9 mouse cellular contexts compared by ENCODE assay signal in genomic region chr1:75315456-75316365, GRCm38 (mm10). TPM values are rescaled to one million over a fixed set of nuclear protein-coding genes. Genes with fewer than 3 reads are reported as not detected.
DNase-seq lines count a peak whose midpoint lies in the region; ATAC-seq and TF ChIP-seq lines count a peak whose summit lies in the region.
"Had no signal": no experiment of that assay in that cellular context is flagged by ENCODE, and none has a peak within 500 bp of the region (broad histone marks: within the 10 kb centered on the region; RNA-seq: fewer than 3 reads in every experiment).

No protein-coding gene starts in this region.

- TF ChIP-seq CTCF in stomach, postnatal 0 days (IDR thresholded peaks at IDR 0.05; ENCODE audit: low read depth): no peak

- WGBS in forebrain, embryonic 13.5 days: 85% methylated on average over 29 of the region's 29 CpGs
- WGBS in limb, embryonic 15.5 days: 85% methylated on average over 29 of the region's 29 CpGs
- 81% methylated on average over 29 of the region's 29 CpGs for whole genome bisulfite sequencing in stomach, postnatal 0 days

- H3K4me2 ChIP-seq in forebrain, embryonic 13.5 days: peak overlapping the region; percentile 77
- peak overlapping the region; percentile 85 for H3K4me2 ChIP-seq in limb, embryonic 15.5 days
- peak overlapping the region; percentile 60 for H3K4me2 ChIP-seq in stomach, postnatal 0 days (replicated peaks; ENCODE audit: low read depth)

- peaks cover 9% of the 10 kb centered on the region for H3K4me1 ChIP-seq in forebrain, embryonic 13.5 days
- peaks cover 18% of the 10 kb centered on the region for H3K4me1 ChIP-seq in limb, embryonic 15.5 days
- H3K4me1 ChIP-seq in stomach, postnatal 0 days (replicated peaks; ENCODE audit: control insufficient read depth, insufficient read depth): no peaks in the 10 kb centered on the region

- H3K9me3 ChIP-seq in forebrain, embryonic 13.5 days (replicated peaks): no peaks in the 10 kb centered on the region
- no peaks in the 10 kb centered on the region for H3K9me3 ChIP-seq in limb, embryonic 15.5 days
- no peaks in the 10 kb centered on the region for H3K9me3 ChIP-seq in stomach, postnatal 0 days (ENCODE audit: control insufficient read depth, low read length)

- no peak for ATAC-seq in forebrain, embryonic 13.5 days
- no peak for ATAC-seq in limb, embryonic 15.5 days (ENCODE audit: insufficient number of reproducible peaks, low FRiP score, low TSS enrichment, low read depth)
- no peak for ATAC-seq in stomach, postnatal 0 days (ENCODE audit: low FRiP score, low TSS enrichment)

- peak overlapping the region; percentile 64 for H3K4me3 ChIP-seq in forebrain, embryonic 13.5 days
- H3K4me3 ChIP-seq in limb, embryonic 15.5 days: peak overlapping the region; percentile 80
- H3K4me3 ChIP-seq in stomach, postnatal 0 days (ENCODE audit: low read depth, low read length): peak overlapping the region; percentile 73

- H3K27me3 ChIP-seq in forebrain, embryonic 13.5 days: no peaks in the 10 kb centered on the region
- no peaks in the 10 kb centered on the region for H3K27me3 ChIP-seq in limb, embryonic 15.5 days
- no peaks in the 10 kb centered on the region for H3K27me3 ChIP-seq in stomach, postnatal 0 days (ENCODE audit: control insufficient read depth, insufficient read depth, low read length)

- TF ChIP-seq EP300 in stomach, postnatal 0 days (optimal IDR thresholded peaks at IDR 0.05): no peak

- peak overlapping the region; percentile 66 for H3K9ac ChIP-seq in forebrain, embryonic 13.5 days
- H3K9ac ChIP-seq in limb, embryonic 15.5 days: peak overlapping the region; percentile 67
- H3K9ac ChIP-seq in stomach, postnatal 0 days (ENCODE audit: low read length): peak overlapping the region; percentile 77

- no peak overlapping the region for H3K27ac ChIP-seq in forebrain, embryonic 13.5 days
- no peak overlapping the region for H3K27ac ChIP-seq in limb, embryonic 15.5 days
- 0 out of 2 replicates have a peak overlapping the region, but pooled peaks have one; percentile 95 for H3K27ac ChIP-seq in stomach, postnatal 0 days (replicated peaks)

- peak; percentile 74 for DNase-seq in cerebellum, adult 11-12 months
- DNase-seq in cerebellum, postnatal 4 days (ENCODE audit: low spot score in 2 of 2): no peak
- peak; percentile 28 for DNase-seq in CD4-positive helper T cell, adult 2 months (ENCODE audit: low read depth, low spot score)
- no peak for DNase-seq in stomach, postnatal 0 days (ENCODE audit: low spot score)
- no peak for DNase-seq in adrenal gland, postnatal 14 days
- DNase-seq in spleen, postnatal 10 days (ENCODE audit: low spot score in 2 of 2): no peak

- peaks cover 49% of the 10 kb centered on the region for H3K36me3 ChIP-seq in forebrain, embryonic 13.5 days (ENCODE audit: poor library complexity, severe bottlenecking)
- peaks cover 48% of the 10 kb centered on the region for H3K36me3 ChIP-seq in limb, embryonic 15.5 days
- peaks cover 17% of the 10 kb centered on the region for H3K36me3 ChIP-seq in stomach, postnatal 0 days (ENCODE audit: control insufficient read depth, insufficient read depth, low read length)

RNA-seq across cellular contexts. Expression of gene Dnpep, which starts 2.1 kb away (rescaled TPM):
- polyA plus RNA-seq in forebrain, embryonic 13.5 days (2015; fragmentation: Nextera tagmentation; extraction: Ambion mirVana): 140 and 142 TPM in 2 replicates
- polyA plus RNA-seq in limb, embryonic 15.5 days (2015; fragmentation: Nextera tagmentation; extraction: Ambion mirVana): 117 TPM in 2 replicates
- 104 and 108 TPM in 2 replicates for polyA plus RNA-seq in stomach, postnatal 0 days (2015; fragmentation: Nextera tagmentation; extraction: Ambion mirVana)
- 92.5 and 101 TPM in 2 replicates for total RNA-seq in adrenal gland, postnatal 14 days (2021)

RNA-seq across cellular contexts. Expression of gene Resp18, which starts 37.5 kb away (rescaled TPM):
- polyA plus RNA-seq in forebrain, embryonic 13.5 days (2015; fragmentation: Nextera tagmentation; extraction: Ambion mirVana): 37.0 and 44.1 TPM in 2 replicates
- polyA plus RNA-seq in limb, embryonic 15.5 days (2015; fragmentation: Nextera tagmentation; extraction: Ambion mirVana): 0.35 TPM in 1 of 2 replicates, not detected in the other
- polyA plus RNA-seq in stomach, postnatal 0 days (2015; fragmentation: Nextera tagmentation; extraction: Ambion mirVana): 7.7 and 8.7 TPM in 2 replicates
- total RNA-seq in adrenal gland, postnatal 14 days (2021): 119 and 126 TPM in 2 replicates
- total RNA-seq: heart, adult 18-20 months had no signal

RNA-seq across cellular contexts. Expression of gene Des, which starts 44.4 kb away (rescaled TPM):
- polyA plus RNA-seq in forebrain, embryonic 13.5 days (2015; fragmentation: Nextera tagmentation; extraction: Ambion mirVana): 0.81 and 1.1 TPM in 2 replicates
- 74.4 and 227 TPM in 2 replicates for polyA plus RNA-seq in limb, embryonic 15.5 days (2015; fragmentation: Nextera tagmentation; extraction: Ambion mirVana)
- 223 and 291 TPM in 2 replicates for polyA plus RNA-seq in stomach, postnatal 0 days (2015; fragmentation: Nextera tagmentation; extraction: Ambion mirVana)
- total RNA-seq in adrenal gland, postnatal 14 days (2021): 19.8 and 26.9 TPM in 2 replicates

RNA-seq across cellular contexts. Expression of gene Ptprn, which starts 51.4 kb away (rescaled TPM):
- polyA plus RNA-seq in forebrain, embryonic 13.5 days (2015; fragmentation: Nextera tagmentation; extraction: Ambion mirVana): 4.5 and 6.5 TPM in 2 replicates
- 0.12 and 0.14 TPM in 2 replicates for polyA plus RNA-seq in limb, embryonic 15.5 days (2015; fragmentation: Nextera tagmentation; extraction: Ambion mirVana)
- 2.3 and 2.5 TPM in 2 replicates for polyA plus RNA-seq in stomach, postnatal 0 days (2015; fragmentation: Nextera tagmentation; extraction: Ambion mirVana)
- total RNA-seq in adrenal gland, postnatal 14 days (2021): 46.5 and 57.2 TPM in 2 replicates

RNA-seq across cellular contexts. Expression of gene Speg, which starts 59.4 kb away (rescaled TPM):
- 7.6 and 9.0 TPM in 2 replicates for polyA plus RNA-seq in forebrain, embryonic 13.5 days (2015; fragmentation: Nextera tagmentation; extraction: Ambion mirVana)
- 15.4 and 16.3 TPM in 2 replicates for polyA plus RNA-seq in limb, embryonic 15.5 days (2015; fragmentation: Nextera tagmentation; extraction: Ambion mirVana)
- polyA plus RNA-seq in stomach, postnatal 0 days (2015; fragmentation: Nextera tagmentation; extraction: Ambion mirVana): 28.8 and 30.0 TPM in 2 replicates
- 11.0 and 18.3 TPM in 2 replicates for total RNA-seq in adrenal gland, postnatal 14 days (2021)

Comparison
In these comparisons a context has a peak if more than half of its experiments do, and no peak if none do; other contexts are left out.
1. DNase-seq: peak in cerebellum, adult 11-12 months (single experiment) and CD4-positive helper T cell, adult 2 months (single experiment); none in cerebellum, postnatal 4 days (0 of 2), stomach, postnatal 0 days (single experiment), adrenal gland, postnatal 14 days (single experiment) and spleen, postnatal 10 days (0 of 2).
2. RNA of gene Des, which starts 44.4 kb away (polyA plus RNA-seq): 223 to 291 TPM in stomach, postnatal 0 days and 74.4 to 227 TPM in limb, embryonic 15.5 days; 0.81 to 1.1 TPM in forebrain, embryonic 13.5 days; every median in the first group is over 10 times any median in the second.
3. Peak in every context shown above with its lines, with median percentiles within 50 percentile points of each other: H3K4me2 ChIP-seq, H3K4me3 ChIP-seq and H3K9ac ChIP-seq.